Mouse (Mus musculus): ENCODE measurements around the gene AW146154. TPM values are rescaled to one million over a fixed set of nuclear protein-coding genes. Genes with fewer than 3 reads are reported as not detected.
"Not testable (repeated sequence)": the region's sequence is repeated elsewhere in the genome, so short reads cannot be mapped to it uniquely, and the experiment has no call there.

Gene AW146154
- total and polyA plus RNA-seq, 2 experiments from 2014 or later, result 5.0 to 5.3 TPM

- no peak overlapping the region for H3K4me3 ChIP-seq (ENCODE audit: low read depth, low read length)
- H3K27ac ChIP-seq (ENCODE audit: low read depth), result no peak overlapping the region
- WGBS, result 88% methylated on average over 2 of the region's 2 CpGs
- 0 out of 2 replicates have a peak, but pooled peaks cover 3% of the 10 kb centered on the region for H3K4me1 ChIP-seq (ENCODE audit: control insufficient read depth, insufficient read depth)
- no peaks in the 10 kb centered on the region for H3K27me3 ChIP-seq (ENCODE audit: control insufficient read depth, insufficient read depth, low read length)
- ATAC-seq (ENCODE audit: insufficient read depth, low read depth), result no peak
- H3K36me3 ChIP-seq (replicated peaks; ENCODE audit: control insufficient read depth, insufficient read depth, low read length), result no peaks in the 10 kb centered on the region
- TF ChIP-seq CTCF (IDR thresholded peaks at IDR 0.05; ENCODE audit: low read depth), result no peak
- no peak for TF ChIP-seq EP300 (IDR thresholded peaks at IDR 0.05; ENCODE audit: low read depth)
- H3K9me3 ChIP-seq (replicated peaks; ENCODE audit: control insufficient read depth, low read length), result no peaks in the 10 kb centered on the region
- no peak overlapping the region for H3K4me2 ChIP-seq (ENCODE audit: low read depth, low read length)
- H3K9ac ChIP-seq (replicated peaks; ENCODE audit: low read depth, low read length), result no peak overlapping the region
- no peak for DNase-seq (ENCODE audit: low spot score)
These were observed 1.8 kb downstream of the AW146154 start for GRCm38 (mm10) chr7:41497871-41498270.

GRCm38 (mm10) chr7:41451864-41452263, 47.8 kb downstream of the AW146154 start:
- Histone ChIP-seq H3K27ac (ENCODE audit: low read depth) (no peak overlapping the region), H3K36me3 (replicated peaks; ENCODE audit: control insufficient read depth, insufficient read depth, low read length) (no peaks in the 10 kb centered on the region), H3K4me1 (ENCODE audit: control insufficient read depth, insufficient read depth) (no peaks in the 10 kb centered on the region), H3K9ac (replicated peaks; ENCODE audit: low read depth, low read length) (no peak overlapping the region), H3K4me3 (ENCODE audit: low read depth, low read length) (no peak overlapping the region), H3K4me2 (ENCODE audit: low read depth, low read length) (no peak overlapping the region), H3K27me3 (ENCODE audit: control insufficient read depth, insufficient read depth, low read length) (no peaks in the 10 kb centered on the region), H3K9me3 (replicated peaks; ENCODE audit: control insufficient read depth, low read length) (no peaks in the 10 kb centered on the region)
- TF ChIP-seq EP300 (IDR thresholded peaks at IDR 0.05; ENCODE audit: low read depth), result no peak
- TF ChIP-seq CTCF (IDR thresholded peaks at IDR 0.05; ENCODE audit: low read depth), result no peak
- 13% methylated on average over 10 of the region's 10 CpGs for WGBS
- ATAC-seq (ENCODE audit: insufficient read depth, low read depth) (no peak), DNase-seq (ENCODE audit: low spot score) (no peak)

DNA sequence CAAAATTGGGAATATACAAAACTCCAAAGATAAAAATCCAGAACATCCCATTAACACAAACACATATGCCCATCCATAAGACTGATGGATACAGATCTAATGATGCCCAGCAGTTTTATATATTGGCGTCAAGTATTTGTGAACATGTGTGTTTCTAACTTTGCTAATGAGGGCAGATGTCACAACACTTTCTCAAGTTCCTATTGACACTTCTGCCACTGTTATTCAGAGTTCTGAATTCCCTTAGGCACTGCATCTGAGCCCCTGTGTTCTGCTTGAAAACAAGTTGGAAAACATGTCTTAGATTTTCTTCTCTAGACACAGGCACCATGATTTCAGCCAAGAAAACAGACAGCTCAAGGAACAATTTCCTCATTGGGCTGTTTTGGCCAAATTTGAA, 51.1 kb downstream of the AW146154 start, which contains the start of gene Vmn2r57:
Vmn2r57 (minus strand) TSS at position 101 of the 400 bp plus-strand sequence.
- not testable (repeated sequence) for H3K4me3 ChIP-seq (ENCODE audit: low read depth, low read length); H3K9ac ChIP-seq (replicated peaks; ENCODE audit: low read depth, low read length); H3K27me3 ChIP-seq (ENCODE audit: control insufficient read depth, insufficient read depth, low read length); H3K4me1 ChIP-seq (ENCODE audit: control insufficient read depth, insufficient read depth); H3K9me3 ChIP-seq (replicated peaks; ENCODE audit: control insufficient read depth, low read length); ATAC-seq (ENCODE audit: insufficient read depth, low read depth); H3K36me3 ChIP-seq (replicated peaks; ENCODE audit: control insufficient read depth, insufficient read depth, low read length); H3K27ac ChIP-seq (ENCODE audit: low read depth); DNase-seq (ENCODE audit: low spot score); H3K4me2 ChIP-seq (ENCODE audit: low read depth, low read length)
- WGBS, result 46% methylated on average over 1 of the region's 1 CpGs

Other genes starting within 250 kb of the AW146154 start
- gene AI987944, start 106.5 kb downstream of the AW146154 start, total RNA-seq (2014; rRNA removed; ENCODE audit: low replicate concordance), result 3.9 and 12.3 TPM in 2 replicates
- 9.1 and 9.8 TPM in 2 replicates for gene AI987944, start 106.5 kb downstream of the AW146154 start, polyA plus RNA-seq (2015; fragmentation: Nextera tagmentation; extraction: Ambion mirVana)
- 0.04 and 0.54 TPM in 2 replicates for gene Vmn2r57, start 51.2 kb downstream of the AW146154 start, total RNA-seq (2014; rRNA removed; ENCODE audit: low replicate concordance)
- gene Vmn2r57, start 51.2 kb downstream of the AW146154 start, polyA plus RNA-seq (2015; fragmentation: Nextera tagmentation; extraction: Ambion mirVana), result 0.10 and 0.11 TPM in 2 replicates
- 1.1 TPM in 1 of 2 replicates, not detected in the other for gene Gm20449, start 473 bp downstream of the AW146154 start, total RNA-seq (2014; rRNA removed; ENCODE audit: low replicate concordance)
- 0.04 TPM in 1 of 2 replicates, not detected in the other for gene Gm20449, start 473 bp downstream of the AW146154 start, polyA plus RNA-seq (2015; fragmentation: Nextera tagmentation; extraction: Ambion mirVana)
- not detected in 2 replicates for gene Gm6871, start 73.8 kb upstream of the AW146154 start, total RNA-seq (2014; rRNA removed; ENCODE audit: low replicate concordance)
- gene Gm6871, start 73.8 kb upstream of the AW146154 start, polyA plus RNA-seq (2015; fragmentation: Nextera tagmentation; extraction: Ambion mirVana), result not detected in 2 replicates
- gene 2610021A01Rik, start 99.3 kb upstream of the AW146154 start, total RNA-seq (2014; rRNA removed; ENCODE audit: low replicate concordance), result 1.4 and 5.0 TPM in 2 replicates
- 3.7 and 4.5 TPM in 2 replicates for gene 2610021A01Rik, start 99.3 kb upstream of the AW146154 start, polyA plus RNA-seq (2015; fragmentation: Nextera tagmentation; extraction: Ambion mirVana)
- 4.5 and 13.3 TPM in 2 replicates for gene Zfp788, start 133.3 kb upstream of the AW146154 start, total RNA-seq (2014; rRNA removed; ENCODE audit: low replicate concordance)
- 5.0 and 5.1 TPM in 2 replicates for gene Zfp788, start 133.3 kb upstream of the AW146154 start, polyA plus RNA-seq (2015; fragmentation: Nextera tagmentation; extraction: Ambion mirVana)